Mouse (Mus musculus): Measurements from ENCODE around the gene Rpl10a. TPM values are rescaled to one million over a fixed set of nuclear protein-coding genes. Genes with fewer than 3 reads are reported as not detected.

Gene Rpl10a
- total and polyA plus RNA-seq, 3 experiments: 2,044 to 2,803 TPM; not detected in 1

DNA sequence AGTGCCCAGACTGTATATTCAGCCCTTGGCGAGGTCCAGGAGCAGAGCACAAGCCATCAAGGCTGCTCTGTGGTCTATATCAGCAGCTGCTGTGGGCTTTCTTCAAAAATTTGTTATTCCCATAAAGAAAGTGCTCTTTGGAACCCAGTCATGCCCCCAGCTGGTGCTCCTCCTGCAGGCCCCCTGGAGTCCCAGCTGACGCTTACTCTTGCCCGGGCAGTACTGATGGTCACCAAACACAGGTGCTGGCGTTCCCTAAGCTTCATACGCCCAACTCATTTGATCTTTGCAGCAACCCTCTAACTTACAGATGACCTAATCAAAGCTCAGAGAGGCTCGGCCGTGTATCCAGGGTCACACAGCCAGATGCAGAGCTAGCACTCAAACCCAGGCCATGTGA, 9.3 kb downstream of the Rpl10a start:
- H3K9me3 ChIP-seq (replicated peaks; ENCODE audit: insufficient read depth, low read length): no peaks in the 10 kb centered on the region
- H3K27ac ChIP-seq (ENCODE audit: control insufficient read depth, low read depth, low read length): no peak overlapping the region
- H3K4me1 ChIP-seq (ENCODE audit: control insufficient read depth in 1 of 2, insufficient read depth in 2 of 2, low read length in 2 of 2): peaks cover 2 to 12% of the 10 kb centered on the region in 2 experiments; a peak in 2 of 4 replicates
- peaks cover 0 to 9% of the 10 kb centered on the region in 2 experiments; a peak in 2 of 4 replicates for H3K36me3 ChIP-seq (ENCODE audit: control insufficient read depth in 1 of 2, insufficient read depth in 2 of 2, low read length in 2 of 2)
- H3K27me3 ChIP-seq (ENCODE audit: control insufficient read depth in 1 of 2, insufficient read depth in 2 of 2, low read length in 2 of 2): no peaks in the 10 kb centered on the region
- H3K4me3 ChIP-seq (ENCODE audit: control insufficient read depth in 1 of 2, insufficient read depth in 1 of 2, low read depth in 2 of 2, low read length in 2 of 2): no peak overlapping the region
- H3K79me2 ChIP-seq (ENCODE audit: control insufficient read depth, insufficient read depth, low read length, poor library complexity): no peaks in the 10 kb centered on the region
- TF ChIP-seq CHD1 (IDR thresholded peaks at IDR 0.05; ENCODE audit: low read depth, low read length): no peak
- TF ChIP-seq MAFK (IDR thresholded peaks at IDR 0.05; ENCODE audit: borderline replicate concordance, low read depth, low read length): no peak
- no peak for DNase-seq (ENCODE audit: low read depth, low spot score)
- H3K9ac ChIP-seq (ENCODE audit: control insufficient read depth, low read depth, low read length, poor library complexity, severe bottlenecking): no peak overlapping the region

GRCm38 (mm10) chr17:28340578-28340977, 12.3 kb downstream of the Rpl10a start:
- H3K4me3 ChIP-seq (ENCODE audit: control insufficient read depth in 1 of 2, insufficient read depth in 1 of 2, low read depth in 2 of 2, low read length in 2 of 2): peak overlapping the region; percentile 5 to 40; a peak in 3 of 4 replicates
- TF ChIP-seq ZKSCAN1 (IDR thresholded peaks at IDR 0.05; ENCODE audit: low read depth, low read length) (no peak), NELFE (IDR thresholded peaks at IDR 0.05; ENCODE audit: low read depth, low read length) (no peak), CTCF (IDR thresholded peaks at IDR 0.05 in 2 of 3, conservative IDR thresholded peaks at IDR 0.05 in 1 of 3; ENCODE audit: control insufficient read depth in 1 of 3, insufficient read depth in 1 of 3, low read depth in 2 of 3, low read length in 3 of 3, poor library complexity in 1 of 3, severe bottlenecking in 1 of 3) (no peak), CHD1 (IDR thresholded peaks at IDR 0.05; ENCODE audit: low read depth, low read length) (no peak), GATA1 (IDR thresholded peaks at IDR 0.05; ENCODE audit: low read depth, low read length) (peak; percentile 16; the same call in 1 of the 2 replicates), ZC3H11A (IDR thresholded peaks at IDR 0.05; ENCODE audit: low read depth, low read length) (no peak)
- H3K36me3 ChIP-seq (ENCODE audit: control insufficient read depth in 1 of 2, insufficient read depth in 2 of 2, low read length in 2 of 2): peaks cover 0 to 9% of the 10 kb centered on the region in 2 experiments; a peak in 2 of 4 replicates
- no peaks in the 10 kb centered on the region for H3K27me3 ChIP-seq (ENCODE audit: control insufficient read depth in 1 of 2, insufficient read depth in 2 of 2, low read length in 2 of 2)
- no peaks in the 10 kb centered on the region for H3K79me2 ChIP-seq (ENCODE audit: control insufficient read depth, insufficient read depth, low read length, poor library complexity)
- H3K9me3 ChIP-seq (replicated peaks; ENCODE audit: insufficient read depth, low read length): no peaks in the 10 kb centered on the region
- no peak for DNase-seq (ENCODE audit: low read depth, low spot score)
- H3K9ac ChIP-seq (ENCODE audit: control insufficient read depth, low read depth, low read length, poor library complexity, severe bottlenecking): peak overlapping the region; percentile 60
- H3K4me1 ChIP-seq (ENCODE audit: control insufficient read depth in 1 of 2, insufficient read depth in 2 of 2, low read length in 2 of 2): peaks cover 2 to 12% of the 10 kb centered on the region in 2 experiments; a peak in 2 of 4 replicates
- peak overlapping the region; percentile 64 for H3K27ac ChIP-seq (ENCODE audit: control insufficient read depth, low read depth, low read length)

GRCm38 (mm10) chr17:28341091-28341490, 12.8 kb downstream of the Rpl10a start:
- peak overlapping the region; percentile 64 for H3K27ac ChIP-seq (ENCODE audit: control insufficient read depth, low read depth, low read length)
- H3K27me3 ChIP-seq (ENCODE audit: control insufficient read depth in 1 of 2, insufficient read depth in 2 of 2, low read length in 2 of 2): no peaks in the 10 kb centered on the region
- H3K4me3 ChIP-seq (ENCODE audit: control insufficient read depth in 1 of 2, insufficient read depth in 1 of 2, low read depth in 2 of 2, low read length in 2 of 2): peak overlapping the region; percentile 5 to 58; a peak in 3 of 4 replicates
- TF ChIP-seq USF1 (IDR thresholded peaks at IDR 0.05; ENCODE audit: low read depth, low read length) (0 out of 2 replicates have a peak, but pooled peaks have one; percentile 8), MAZ (IDR thresholded peaks at IDR 0.05; ENCODE audit: low read depth, low read length) (no peak), POLR2A (IDR thresholded peaks at IDR 0.05; ENCODE audit: control insufficient read depth in 1 of 2, insufficient read depth in 1 of 2, low read depth in 1 of 2, low read length in 2 of 2, poor library complexity in 1 of 2) (0 out of 4 replicates have a peak, but pooled peaks of 1 of the 2 experiments have one; percentile 17), NRF1 (IDR thresholded peaks at IDR 0.05; ENCODE audit: insufficient read depth, low read depth, low read length, poor library complexity, severe bottlenecking) (peak; percentile 39; the same call in 1 of the 2 replicates)
- no peaks in the 10 kb centered on the region for H3K79me2 ChIP-seq (ENCODE audit: control insufficient read depth, insufficient read depth, low read length, poor library complexity)
- H3K4me1 ChIP-seq (ENCODE audit: control insufficient read depth in 1 of 2, insufficient read depth in 2 of 2, low read length in 2 of 2): peaks cover 2 to 12% of the 10 kb centered on the region in 2 experiments; a peak in 2 of 4 replicates
- peak overlapping the region; percentile 60 for H3K9ac ChIP-seq (ENCODE audit: control insufficient read depth, low read depth, low read length, poor library complexity, severe bottlenecking)
- peaks cover 0 to 9% of the 10 kb centered on the region in 2 experiments; a peak in 2 of 4 replicates for H3K36me3 ChIP-seq (ENCODE audit: control insufficient read depth in 1 of 2, insufficient read depth in 2 of 2, low read length in 2 of 2)
- no peaks in the 10 kb centered on the region for H3K9me3 ChIP-seq (replicated peaks; ENCODE audit: insufficient read depth, low read length)
- DNase-seq (ENCODE audit: low read depth, low spot score): peak; percentile 90
